Mouse (Mus musculus): ENCODE data around the gene Gna14. TPM values are rescaled to one million over a fixed set of nuclear protein-coding genes. Genes with fewer than 3 reads are reported as not detected.

Gna14 gene
- polyA plus RNA-seq, 1 experiment from 2014 or later, result 4.8 TPM

- H3K4me1 ChIP-seq, result no peaks in the 10 kb centered on the region
- H3K4me2 ChIP-seq (replicated peaks), result no peak overlapping the region
- H3K27ac ChIP-seq (replicated peaks), result no peak overlapping the region
- no peaks in the 10 kb centered on the region for H3K36me3 ChIP-seq
- no peaks in the 10 kb centered on the region for H3K27me3 ChIP-seq
- ATAC-seq (ENCODE audit: insufficient number of reproducible peaks, low FRiP score, low TSS enrichment, low read depth), result no peak
- no peak overlapping the region for H3K4me3 ChIP-seq (replicated peaks)
- no peaks in the 10 kb centered on the region for H3K9me3 ChIP-seq (replicated peaks)
- WGBS, result 78% methylated on average over 4 of the region's 4 CpGs
- H3K9ac ChIP-seq, result no peak overlapping the region
These were observed 78.6 kb downstream of the Gna14 start for GRCm38 (mm10) chr19:16514201-16514600.

- H3K27me3 ChIP-seq, result no peaks in the 10 kb centered on the region
- H3K4me1 ChIP-seq, result no peaks in the 10 kb centered on the region
- no peak overlapping the region for H3K4me2 ChIP-seq (replicated peaks)
- ATAC-seq (ENCODE audit: insufficient number of reproducible peaks, low FRiP score, low TSS enrichment, low read depth), result no peak
- H3K9me3 ChIP-seq (replicated peaks), result no peaks in the 10 kb centered on the region
- 40% methylated on average over 3 of the region's 3 CpGs for WGBS
- H3K9ac ChIP-seq, result no peak overlapping the region
- no peak overlapping the region for H3K4me3 ChIP-seq (replicated peaks)
- H3K27ac ChIP-seq (replicated peaks), result no peak overlapping the region
- H3K36me3 ChIP-seq, result no peaks in the 10 kb centered on the region
These were observed 83.0 kb downstream of the Gna14 start for GRCm38 (mm10) chr19:16518569-16518968.

DNA sequence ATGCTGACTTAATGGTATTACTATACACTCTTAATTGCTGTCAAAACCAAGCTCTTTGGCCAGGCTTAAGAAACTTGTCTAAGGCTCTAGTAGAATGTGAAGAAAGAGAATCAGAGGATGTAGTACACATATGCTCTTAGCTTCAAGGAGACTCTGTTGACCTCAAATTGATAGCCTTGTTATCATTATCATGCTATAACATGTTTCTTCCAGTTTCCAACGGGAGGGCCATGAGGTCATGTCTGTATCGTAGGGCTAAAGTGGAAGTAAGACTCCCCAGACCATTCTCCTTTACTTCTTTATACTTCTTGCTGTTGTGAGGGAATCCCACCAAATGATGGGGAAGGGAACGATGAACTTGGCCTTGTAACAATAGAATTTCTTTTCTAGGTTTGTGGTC lies 85.0 kb downstream of the Gna14 start:
- WGBS, result 85% methylated on average over 3 of the region's 3 CpGs
- H3K4me3 ChIP-seq (replicated peaks), result no peak overlapping the region

GRCm38 (mm10) chr19:16526302-16526880 lies 90.8 kb downstream of the Gna14 start:
- no peak for ATAC-seq (ENCODE audit: insufficient number of reproducible peaks, low FRiP score, low TSS enrichment, low read depth)
- H3K4me2 ChIP-seq (replicated peaks), result no peak overlapping the region
- no peak overlapping the region for H3K9ac ChIP-seq

More for the DNA sequence above, 85.0 kb downstream of the Gna14 start:
- Histone ChIP-seq H3K4me1 (no peaks in the 10 kb centered on the region), H3K9me3 (replicated peaks) (no peaks in the 10 kb centered on the region), H3K27me3 (no peaks in the 10 kb centered on the region), H3K36me3 (no peaks in the 10 kb centered on the region), H3K9ac (no peak overlapping the region), H3K4me2 (replicated peaks) (no peak overlapping the region), H3K27ac (replicated peaks) (no peak overlapping the region)
- no peak for ATAC-seq (ENCODE audit: insufficient number of reproducible peaks, low FRiP score, low TSS enrichment, low read depth)

GRCm38 (mm10) chr19:16527031-16527430 lies 91.5 kb downstream of the Gna14 start:
- Histone ChIP-seq H3K4me1 (0 out of 2 replicates have a peak, but pooled peaks cover 3% of the 10 kb centered on the region), H3K4me3 (replicated peaks) (no peak overlapping the region), H3K27ac (replicated peaks) (no peak overlapping the region), H3K27me3 (no peaks in the 10 kb centered on the region), H3K9ac (no peak overlapping the region), H3K4me2 (replicated peaks) (no peak overlapping the region), H3K36me3 (no peaks in the 10 kb centered on the region), H3K9me3 (replicated peaks) (no peaks in the 10 kb centered on the region)
- 63% methylated on average over 5 of the region's 5 CpGs for WGBS
- no peak for ATAC-seq (ENCODE audit: insufficient number of reproducible peaks, low FRiP score, low TSS enrichment, low read depth)

More at GRCm38 (mm10) chr19:16526302-16526880, 90.8 kb downstream of the Gna14 start:
- 0 out of 2 replicates have a peak, but pooled peaks cover 3% of the 10 kb centered on the region for H3K4me1 ChIP-seq
- H3K27me3 ChIP-seq, result no peaks in the 10 kb centered on the region
- 87% methylated on average over 9 of the region's 9 CpGs for WGBS
- no peak overlapping the region for H3K27ac ChIP-seq (replicated peaks)
- no peak overlapping the region for H3K4me3 ChIP-seq (replicated peaks)
- no peaks in the 10 kb centered on the region for H3K36me3 ChIP-seq
- no peaks in the 10 kb centered on the region for H3K9me3 ChIP-seq (replicated peaks)

GRCm38 (mm10) chr19:16528225-16528828 lies 92.8 kb downstream of the Gna14 start:
- ATAC-seq (ENCODE audit: insufficient number of reproducible peaks, low FRiP score, low TSS enrichment, low read depth), result no peak
- 0 out of 2 replicates have a peak, but pooled peaks cover 3% of the 10 kb centered on the region for H3K4me1 ChIP-seq
- H3K9ac ChIP-seq, result no peak overlapping the region
- H3K4me2 ChIP-seq (replicated peaks), result no peak overlapping the region
- H3K9me3 ChIP-seq (replicated peaks), result no peaks in the 10 kb centered on the region
- no peaks in the 10 kb centered on the region for H3K36me3 ChIP-seq
- 74% methylated on average over 3 of the region's 3 CpGs for WGBS
- no peak overlapping the region for H3K27ac ChIP-seq (replicated peaks)
- no peak overlapping the region for H3K4me3 ChIP-seq (replicated peaks)
- no peaks in the 10 kb centered on the region for H3K27me3 ChIP-seq

GRCm38 (mm10) chr19:16529293-16529920 lies 93.8 kb downstream of the Gna14 start:
- Histone ChIP-seq H3K4me1 (0 out of 2 replicates have a peak, but pooled peaks cover 3% of the 10 kb centered on the region), H3K9me3 (replicated peaks) (no peaks in the 10 kb centered on the region), H3K4me3 (replicated peaks) (no peak overlapping the region), H3K27me3 (no peaks in the 10 kb centered on the region), H3K4me2 (replicated peaks) (no peak overlapping the region), H3K27ac (replicated peaks) (no peak overlapping the region), H3K36me3 (no peaks in the 10 kb centered on the region), H3K9ac (no peak overlapping the region)
- ATAC-seq (ENCODE audit: insufficient number of reproducible peaks, low FRiP score, low TSS enrichment, low read depth), result no peak

DNA sequence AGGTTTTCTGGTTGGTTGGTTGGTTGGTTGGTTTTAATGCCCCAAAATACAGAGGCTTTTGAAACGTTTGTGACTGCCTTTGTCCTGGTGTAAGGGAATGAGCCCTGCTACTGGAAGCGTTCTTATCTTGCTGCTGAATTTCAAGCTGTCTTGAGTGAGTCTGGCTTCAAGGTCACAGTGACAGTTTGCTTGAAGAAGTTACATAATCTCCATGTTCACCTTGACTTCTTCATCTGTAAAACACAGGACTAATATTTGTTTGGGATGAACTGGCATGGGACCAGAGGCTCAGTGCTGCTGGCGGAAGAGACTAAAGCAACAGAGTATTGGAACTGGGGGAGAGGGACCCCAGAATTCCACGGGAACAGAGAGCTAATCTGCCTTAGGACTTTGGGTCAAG lies 94.4 kb downstream of the Gna14 start:
- Histone ChIP-seq H3K27me3 (no peaks in the 10 kb centered on the region), H3K9ac (no peak overlapping the region), H3K9me3 (replicated peaks) (no peaks in the 10 kb centered on the region), H3K36me3 (no peaks in the 10 kb centered on the region), H3K27ac (replicated peaks) (no peak overlapping the region), H3K4me2 (replicated peaks) (no peak overlapping the region), H3K4me1 (0 out of 2 replicates have a peak, but pooled peaks cover 3% of the 10 kb centered on the region), H3K4me3 (replicated peaks) (no peak overlapping the region)
- ATAC-seq (ENCODE audit: insufficient number of reproducible peaks, low FRiP score, low TSS enrichment, low read depth), result no peak
- 80% methylated on average over 4 of the region's 4 CpGs for WGBS

GRCm38 (mm10) chr19:16534311-16534710 lies 98.7 kb downstream of the Gna14 start:
- Histone ChIP-seq H3K9ac (no peak overlapping the region), H3K36me3 (no peaks in the 10 kb centered on the region), H3K4me1 (no peaks in the 10 kb centered on the region), H3K4me2 (replicated peaks) (no peak overlapping the region), H3K9me3 (replicated peaks) (no peaks in the 10 kb centered on the region), H3K27me3 (no peaks in the 10 kb centered on the region), H3K27ac (replicated peaks) (no peak overlapping the region), H3K4me3 (replicated peaks) (no peak overlapping the region)
- WGBS, result 89% methylated on average over 2 of the region's 2 CpGs
- ATAC-seq (ENCODE audit: insufficient number of reproducible peaks, low FRiP score, low TSS enrichment, low read depth), result no peak

GRCm38 (mm10) chr19:16538416-16538815 lies 102.9 kb downstream of the Gna14 start:
- WGBS, result 79% methylated on average over 2 of the region's 2 CpGs
- Histone ChIP-seq H3K27ac (replicated peaks) (no peak overlapping the region), H3K9ac (no peak overlapping the region), H3K4me1 (no peaks in the 10 kb centered on the region), H3K27me3 (no peaks in the 10 kb centered on the region), H3K4me3 (replicated peaks) (no peak overlapping the region), H3K36me3 (no peaks in the 10 kb centered on the region), H3K9me3 (replicated peaks) (no peaks in the 10 kb centered on the region), H3K4me2 (replicated peaks) (no peak overlapping the region)
- no peak for ATAC-seq (ENCODE audit: insufficient number of reproducible peaks, low FRiP score, low TSS enrichment, low read depth)

GRCm38 (mm10) chr19:16543688-16544087 lies 108.1 kb downstream of the Gna14 start:
- WGBS, result 82% methylated on average over 4 of the region's 4 CpGs
- Histone ChIP-seq H3K4me1 (no peaks in the 10 kb centered on the region), H3K4me3 (replicated peaks) (no peak overlapping the region), H3K27me3 (no peaks in the 10 kb centered on the region), H3K4me2 (replicated peaks) (no peak overlapping the region), H3K36me3 (no peaks in the 10 kb centered on the region), H3K9ac (no peak overlapping the region), H3K27ac (replicated peaks) (no peak overlapping the region), H3K9me3 (replicated peaks) (no peaks in the 10 kb centered on the region)
- no peak for ATAC-seq (ENCODE audit: insufficient number of reproducible peaks, low FRiP score, low TSS enrichment, low read depth)
